Mouse (Mus musculus) gastrocnemius, adult 8-10 months (tissue): ENCODE data around the gene Arhgap18. TPM values are rescaled to one million over a fixed set of nuclear protein-coding genes. Genes with fewer than 3 reads are reported as not detected.
A peak's percentile ranks its signal among the peaks of the same experiment; 100 is the strongest.

Experiments
- DNase-seq, 2 experiments: peaks; one replicate each; pipeline ENCODE4 v3.0.0; 2022; ENCODE audit warnings: low spot score in 2 of 2
- total RNA-seq, 4 experiments: library from RNA; stranded (reverse); gene quantifications; 2 replicates each; pipeline ENCODE4 v1.2.4; 2022

Gene Arhgap18
- 1 to 10 TPM; 2.6 to 4.2 (median 3.3) TPM for total RNA-seq

GRCm38 (mm10) chr10:26752929-26753567 lies at the start of gene Arhgap18:
Arhgap18 (plus strand) TSS chr10:26753421.
- DNase-seq, result no peak

GRCm38 (mm10) chr10:26710458-26711011 lies 42.7 kb upstream of the Arhgap18 start:
- no peak for DNase-seq

GRCm38 (mm10) chr10:26711068-26711467 lies 42.2 kb upstream of the Arhgap18 start:
- DNase-seq, result no peak

DNA sequence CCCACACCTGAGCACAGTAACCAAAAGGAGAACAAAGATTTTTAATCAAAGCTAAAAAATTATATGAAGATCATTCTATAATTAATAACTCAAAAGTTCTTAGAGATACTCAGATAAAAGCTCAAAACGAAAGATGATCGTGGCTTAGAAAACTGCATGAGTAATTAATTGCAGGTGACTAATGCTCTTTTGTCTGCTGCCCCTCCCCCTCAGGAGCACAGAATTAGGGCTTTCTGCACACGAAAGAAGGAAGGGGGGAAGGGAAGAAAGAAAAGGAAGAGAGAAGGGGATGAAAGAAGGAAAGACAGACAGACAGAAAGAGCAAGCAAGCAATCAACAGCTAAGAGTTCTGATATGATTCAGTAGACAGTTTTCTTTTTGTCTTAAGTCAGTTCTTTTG lies 39.2 kb upstream of the Arhgap18 start:
- no peak for DNase-seq

DNA sequence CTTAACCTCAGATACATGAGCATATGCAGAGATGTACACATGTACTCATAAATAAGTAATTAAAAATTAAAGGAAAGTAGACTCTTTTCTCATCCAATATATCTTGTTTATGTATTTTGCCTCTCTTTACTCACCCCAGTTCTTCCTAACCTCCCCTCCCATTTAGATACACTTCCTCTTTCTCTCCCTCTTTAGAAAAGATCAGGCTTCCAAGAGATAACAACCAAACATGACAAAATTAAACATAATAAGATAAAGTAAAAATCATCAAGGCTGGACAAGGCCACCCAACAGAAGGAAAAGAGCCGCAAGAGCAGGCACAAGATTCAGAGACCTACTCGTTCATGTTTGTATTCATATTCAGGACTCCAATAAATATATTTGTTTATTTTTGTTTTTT lies 28.5 kb upstream of the Arhgap18 start:
- DNase-seq, result no peak

GRCm38 (mm10) chr10:26725255-26725654 lies 28.0 kb upstream of the Arhgap18 start:
- DNase-seq, result no peak

DNA sequence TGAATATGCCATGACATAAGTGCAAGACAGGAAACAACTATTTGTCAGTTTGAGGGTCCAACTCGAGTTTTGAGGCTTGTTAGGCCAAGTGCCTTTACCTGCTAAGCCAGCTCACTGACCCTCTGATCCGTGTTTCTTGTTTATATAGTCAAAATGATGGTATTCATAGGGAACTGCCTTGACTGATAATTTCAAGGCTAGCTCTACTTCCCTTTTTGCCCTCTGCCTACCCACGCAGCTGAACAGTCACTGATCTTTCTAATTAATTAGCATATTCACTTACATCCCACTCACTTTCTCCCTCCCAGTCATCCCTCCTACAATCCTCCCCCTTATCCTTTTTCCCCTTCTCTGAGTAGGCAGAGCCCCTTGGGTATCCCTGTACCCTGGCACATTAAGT lies 2.4 kb upstream of the Arhgap18 start:
- DNase-seq, result no peak

DNA sequence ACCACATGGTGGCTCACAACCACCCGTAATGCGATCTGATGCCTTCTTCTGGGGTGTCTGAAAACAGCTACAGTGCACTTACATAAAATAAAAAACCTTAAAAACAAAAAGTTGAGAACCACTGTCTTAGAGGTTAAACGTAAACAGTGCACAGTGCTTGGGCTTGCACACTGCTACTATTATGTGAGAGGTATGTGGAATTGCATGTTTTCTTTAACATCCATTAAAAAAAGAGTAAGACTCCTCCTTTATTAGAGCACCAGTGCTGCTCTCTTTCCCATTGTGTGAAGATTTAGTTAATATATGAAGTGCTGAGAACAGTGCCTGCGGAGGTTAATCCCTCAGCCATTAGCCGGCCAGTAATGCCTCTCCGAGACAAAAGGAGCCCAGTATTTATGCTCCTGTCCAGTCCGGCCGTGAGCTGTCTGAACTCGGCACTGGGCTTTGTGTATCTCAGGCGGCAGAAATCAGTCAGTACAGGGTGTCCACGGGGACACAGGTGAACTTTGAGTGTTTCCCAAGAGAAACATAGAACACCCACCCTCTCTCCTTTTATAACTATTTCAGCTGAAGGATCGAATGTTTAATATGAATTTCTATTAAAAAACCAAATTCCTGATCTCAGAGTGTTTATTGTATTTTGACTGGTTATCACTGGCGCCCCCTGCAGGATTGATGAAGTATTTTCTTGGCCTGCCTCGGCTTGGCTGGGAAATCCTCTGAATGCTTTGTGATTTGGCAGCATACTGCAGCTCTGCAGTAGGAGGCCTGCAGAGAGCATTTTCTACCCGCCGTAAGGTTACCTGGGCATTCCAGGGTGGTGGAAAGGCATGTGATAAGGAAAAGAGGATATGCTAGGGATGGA lies 925 bp upstream of the Arhgap18 start:
- peak; percentile 26 to 27 for DNase-seq

DNA sequence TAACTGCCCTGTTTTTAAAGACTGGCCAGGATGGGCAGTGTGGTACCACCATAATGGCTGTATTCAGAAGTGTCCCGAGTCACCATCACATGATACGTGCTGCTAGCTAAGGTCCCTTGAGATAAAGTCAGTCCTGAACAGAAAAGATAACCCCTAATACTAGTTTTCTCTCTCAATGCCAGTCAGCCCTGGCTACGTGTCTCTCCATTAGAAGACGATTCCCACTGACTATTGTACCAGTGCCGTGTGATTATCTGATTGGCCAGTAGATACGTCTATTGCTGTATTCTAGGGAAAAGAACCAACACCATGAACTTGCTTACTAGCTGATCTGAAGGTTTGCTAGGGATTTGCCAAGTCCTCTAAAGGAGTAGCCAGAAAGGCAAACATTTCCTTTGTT lies 785 bp downstream of the Arhgap18 start:
- no peak for DNase-seq

DNA sequence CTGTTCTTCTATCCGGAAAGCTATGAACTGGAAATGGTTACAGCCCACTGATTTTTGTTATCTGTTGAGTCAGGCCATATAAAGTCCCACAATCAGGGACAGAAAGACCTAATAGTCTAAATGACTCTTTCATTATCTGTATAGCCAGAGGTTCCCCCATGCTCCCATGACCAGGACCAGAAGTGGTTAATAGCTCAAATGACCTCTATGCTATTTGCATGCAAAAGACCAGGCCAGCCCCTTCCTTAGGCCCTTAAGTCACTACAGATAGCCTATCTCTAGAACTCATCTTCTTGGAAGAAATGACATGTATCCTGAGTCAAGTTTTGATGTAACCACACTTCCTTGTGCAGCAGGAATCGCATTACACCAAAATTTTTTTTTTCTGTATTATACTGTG lies 4.0 kb downstream of the Arhgap18 start:
- DNase-seq, result no peak

GRCm38 (mm10) chr10:26759469-26759868 lies 6.2 kb downstream of the Arhgap18 start:
- no peak for DNase-seq

GRCm38 (mm10) chr10:26761103-26761502 lies 7.9 kb downstream of the Arhgap18 start:
- no peak for DNase-seq

- no peak for DNase-seq
Measured at GRCm38 (mm10) chr10:26761991-26762903, 9.0 kb downstream of the Arhgap18 start.

- no peak for DNase-seq
Measured at GRCm38 (mm10) chr10:26767196-26767595, 14.0 kb downstream of the Arhgap18 start.

DNA sequence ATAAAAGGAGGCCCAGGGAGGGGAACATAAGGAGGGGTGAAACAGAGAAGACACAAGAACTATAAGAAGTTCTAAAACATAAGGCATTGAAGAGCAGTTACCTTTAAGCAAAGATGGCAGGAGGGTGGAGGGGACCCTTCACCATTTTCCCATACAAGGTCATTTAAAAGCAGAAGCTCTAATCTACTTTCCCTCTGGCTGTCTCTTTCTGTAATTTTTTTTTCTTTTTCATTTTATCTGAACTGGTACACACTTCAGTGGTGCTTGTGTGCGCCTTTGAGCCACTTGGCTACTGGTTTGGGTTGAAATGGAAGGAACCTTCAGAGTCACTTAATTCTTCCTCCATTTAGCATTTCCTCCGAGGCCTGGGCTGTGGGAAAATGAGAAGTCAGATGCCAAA lies 15.7 kb downstream of the Arhgap18 start:
- DNase-seq, result no peak

GRCm38 (mm10) chr10:26770035-26770434 lies 16.8 kb downstream of the Arhgap18 start:
- DNase-seq, result no peak

- DNase-seq, result peak; percentile 62 to 68
Measured at GRCm38 (mm10) chr10:26771938-26772623, 18.9 kb downstream of the Arhgap18 start.

- DNase-seq, result peak; percentile 56 to 64
Measured at GRCm38 (mm10) chr10:26772624-26773540, 19.7 kb downstream of the Arhgap18 start.

GRCm38 (mm10) chr10:26773541-26773940 lies 20.3 kb downstream of the Arhgap18 start:
- DNase-seq, result no peak

DNA sequence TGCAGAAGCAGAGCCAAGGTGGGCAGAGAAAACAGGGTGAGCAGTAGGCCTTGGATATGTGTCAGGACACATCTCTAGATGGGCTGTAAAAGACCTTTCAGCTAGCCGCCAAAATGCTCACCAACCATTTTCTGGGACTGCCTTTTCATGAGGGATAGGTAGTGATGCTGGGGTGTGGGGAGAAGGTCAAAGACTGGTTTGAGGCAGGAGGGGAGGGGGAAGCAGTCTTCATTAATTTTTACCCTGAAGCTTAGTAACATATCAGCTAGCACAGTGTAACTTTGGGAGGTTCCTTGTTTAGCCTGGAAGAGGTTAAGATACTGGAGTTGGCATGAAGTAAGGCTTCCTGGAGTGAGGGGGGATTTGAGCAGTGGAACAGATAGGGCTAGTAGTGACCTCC lies 21.0 kb downstream of the Arhgap18 start:
- DNase-seq, result no peak
